Mouse (Mus musculus) liver (tissue): ENCODE results near the gene Eya2.

Source experiments
- DNase-seq: peaks from one replicate; pipeline ENCODE4 v3.0.0-alpha.2; 2020; ENCODE audit warnings: mixed read lengths

Gene Eya2

DNA sequence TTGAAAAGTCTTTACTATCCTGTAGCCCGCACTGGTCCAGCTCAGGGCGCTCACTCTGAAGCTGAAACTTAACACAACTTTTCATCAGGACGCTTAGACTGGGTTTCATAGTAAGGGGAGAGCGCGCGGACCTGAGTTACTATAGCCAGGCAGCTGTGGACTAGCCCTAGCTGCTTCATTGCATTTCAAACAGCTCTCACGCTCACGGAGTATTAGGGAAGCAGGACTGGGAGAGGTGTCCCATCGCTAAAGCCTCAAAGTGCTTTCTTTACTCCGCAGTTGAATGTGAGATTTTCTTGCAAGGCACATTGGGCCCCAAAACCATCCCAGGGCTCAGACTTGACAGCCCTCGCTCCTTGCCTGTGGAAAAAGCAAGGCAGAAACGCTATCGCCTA is 841 bp downstream of the Eya2 start:
- DNase-seq = no peak

DNA sequence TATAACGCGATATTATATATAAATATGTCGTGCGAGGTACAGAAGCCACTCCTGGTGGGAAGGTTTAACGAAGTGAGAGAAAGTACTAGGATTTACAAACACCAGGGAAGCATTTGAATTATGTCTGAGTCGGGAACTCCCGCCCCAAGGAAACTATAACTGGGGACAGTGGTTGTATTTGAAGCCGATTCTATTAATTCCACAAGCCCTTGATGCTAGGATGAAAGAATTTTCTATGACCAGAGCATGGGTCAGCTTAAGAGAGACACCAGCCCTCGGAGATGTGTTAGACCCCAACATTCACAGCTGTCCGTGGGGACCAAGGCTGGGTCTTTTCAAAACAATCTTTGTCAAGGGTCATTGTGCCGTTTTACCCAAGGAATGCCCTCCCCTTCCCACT is 1.3 kb downstream of the Eya2 start:
- no peak for DNase-seq

DNA sequence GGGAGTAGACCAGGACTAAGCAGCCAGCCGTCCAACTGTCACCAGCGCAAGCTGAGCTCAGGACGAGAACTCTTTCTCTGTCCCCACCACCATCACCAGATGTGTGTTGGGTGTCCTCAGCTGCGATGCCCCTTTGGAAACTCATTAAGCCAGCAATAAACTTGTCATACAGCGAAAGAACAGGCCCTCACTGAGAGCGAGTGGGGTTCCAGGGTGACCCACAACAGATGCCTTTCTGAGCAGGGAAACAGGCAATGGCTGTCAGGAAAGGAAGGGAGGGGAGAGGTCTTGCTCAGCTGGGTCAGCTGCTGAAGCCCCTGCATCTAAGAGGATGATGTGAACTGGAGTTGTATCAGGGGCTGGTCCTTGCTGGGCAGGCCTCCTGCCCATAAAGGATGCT is 2.7 kb downstream of the Eya2 start:
- DNase-seq = no peak

- DNase-seq = no peak
Measured at GRCm38 (mm10) chr2:165598139-165598538, 3.3 kb downstream of the Eya2 start.

DNA sequence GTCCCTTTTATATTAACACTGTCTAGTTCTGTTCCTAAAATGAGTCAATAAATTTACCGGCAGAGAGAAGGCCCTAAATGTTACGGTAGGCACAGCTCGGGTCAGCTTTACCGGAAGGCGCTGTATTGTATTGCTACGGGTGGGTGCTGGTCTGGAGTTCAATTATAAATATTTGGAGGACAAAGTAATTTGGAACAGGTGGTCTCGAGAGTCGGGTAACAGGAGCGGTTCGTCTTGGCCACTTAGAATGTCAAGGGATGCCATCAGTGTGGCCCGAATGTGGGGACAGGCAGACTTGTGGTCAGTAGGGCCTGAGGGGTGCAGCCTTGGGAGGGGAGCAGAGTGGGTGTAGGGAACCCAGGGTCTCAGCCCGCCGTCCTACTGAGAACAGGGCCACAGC is 4.7 kb downstream of the Eya2 start:
- no peak for DNase-seq

GRCm38 (mm10) chr2:165600926-165601325 is 6.1 kb downstream of the Eya2 start:
- no peak for DNase-seq

DNA sequence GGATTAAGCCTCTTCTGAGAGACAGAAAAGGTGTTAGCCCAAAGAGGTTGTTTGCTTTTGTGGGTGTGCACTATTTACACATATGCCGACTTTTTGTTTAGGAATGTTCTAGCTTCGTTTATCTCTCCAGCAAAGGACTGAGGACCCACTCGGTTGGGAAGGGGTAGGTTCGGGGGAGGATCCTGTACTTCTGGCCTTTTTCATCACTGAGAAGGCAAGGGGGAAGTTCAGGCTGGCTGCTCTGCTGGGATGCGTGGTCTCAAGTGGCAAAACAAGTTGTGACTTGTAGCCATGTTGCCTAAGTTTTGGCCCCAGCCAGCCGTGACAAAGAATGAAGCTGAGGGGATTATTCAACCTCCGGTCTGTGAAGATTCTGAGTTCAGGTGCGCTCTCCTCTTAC is 6.8 kb downstream of the Eya2 start:
- no peak for DNase-seq

DNA sequence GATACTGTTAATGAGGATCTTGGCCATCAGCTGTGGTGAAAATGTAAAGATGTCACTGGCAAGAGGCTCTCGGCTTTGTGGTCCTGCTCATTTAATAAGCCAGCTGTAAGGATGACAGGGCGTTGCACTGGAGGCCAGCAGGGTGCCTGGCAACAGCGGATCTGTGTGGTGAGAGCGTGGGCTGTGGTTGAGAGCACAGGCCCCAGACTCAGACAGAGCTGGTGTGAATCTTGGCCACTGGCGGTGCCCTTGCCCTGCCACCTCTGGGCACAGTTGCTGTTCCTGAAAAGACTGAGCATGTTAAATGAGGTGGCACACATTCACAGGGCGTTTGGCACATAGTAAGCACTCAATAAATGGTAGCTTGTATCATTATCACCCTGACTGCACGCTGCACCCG is 8.9 kb downstream of the Eya2 start:
- no peak for DNase-seq

DNA sequence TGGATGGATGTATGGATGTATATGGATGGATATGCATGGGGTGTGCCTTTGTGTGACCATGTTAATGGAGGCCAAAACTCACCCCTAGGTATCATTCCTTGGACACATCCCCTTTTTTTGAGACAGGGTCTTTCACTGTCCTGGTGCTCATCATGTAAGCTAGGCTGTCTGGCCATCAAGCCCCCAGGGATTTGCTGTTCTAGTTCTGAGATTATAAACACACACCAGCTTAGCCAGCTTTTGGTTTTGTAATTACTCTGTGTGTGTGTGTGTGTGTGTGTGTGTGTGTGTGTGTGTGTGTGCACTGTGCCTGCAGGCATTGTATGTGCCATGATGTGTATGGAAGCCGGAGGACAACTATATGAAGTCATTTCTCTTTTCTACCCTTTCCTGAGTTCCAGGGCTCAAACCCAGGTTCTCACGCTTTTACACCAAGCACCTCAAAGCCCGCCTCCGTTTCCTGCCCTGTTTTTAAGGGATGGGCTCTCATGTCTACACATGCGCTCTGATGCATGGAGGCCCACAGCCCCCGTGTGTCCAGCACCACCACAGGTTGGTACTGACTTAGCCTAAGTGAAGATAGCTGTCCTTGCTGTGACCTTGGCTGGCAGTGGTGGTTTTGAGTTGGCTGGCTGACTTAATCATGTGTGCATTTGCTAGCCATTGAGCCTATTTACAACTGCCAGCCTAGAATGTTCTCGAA is 16.9 kb downstream of the Eya2 start:
- no peak for DNase-seq

GRCm38 (mm10) chr2:165613741-165614339 is 19.0 kb downstream of the Eya2 start:
- no peak for DNase-seq

DNA sequence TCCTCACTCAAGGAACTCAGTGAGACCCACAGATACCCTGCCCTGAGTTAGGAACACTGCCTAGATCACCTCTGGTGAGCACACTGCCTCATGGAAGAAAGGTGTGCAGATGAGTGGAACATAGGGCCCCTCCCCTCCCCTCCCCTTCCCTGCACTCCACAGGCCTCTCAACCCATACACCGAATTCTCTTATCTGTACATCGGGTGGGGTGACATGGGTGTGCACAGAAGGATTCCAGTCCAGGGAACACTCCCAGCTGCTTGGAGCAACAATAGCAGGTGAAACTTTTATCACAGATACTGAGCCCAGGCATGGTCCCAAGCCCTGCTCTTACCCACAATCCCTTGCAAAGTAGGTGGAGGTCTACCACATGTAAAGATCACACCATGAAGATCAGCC is 26.7 kb downstream of the Eya2 start:
- no peak for DNase-seq

DNA sequence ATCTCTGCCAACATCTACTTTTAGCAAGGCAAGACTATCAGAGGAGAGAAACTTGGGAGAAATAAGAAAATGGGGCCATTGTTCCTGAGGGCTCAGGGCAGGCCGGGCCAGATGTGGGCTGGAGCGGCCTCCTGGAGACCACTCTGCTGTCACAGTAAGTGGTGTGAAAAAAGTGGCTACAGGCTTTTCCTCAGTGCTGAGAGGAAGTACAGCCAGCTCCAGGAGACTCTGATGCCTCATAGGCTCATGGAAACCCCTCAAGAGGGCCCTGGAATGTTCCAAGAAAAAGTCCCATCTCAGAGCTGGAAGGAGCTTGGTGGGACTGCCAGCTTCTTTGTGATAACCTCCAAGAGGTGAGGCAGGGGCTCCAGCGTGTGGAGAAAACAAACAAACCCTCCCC is 27.8 kb downstream of the Eya2 start:
- no peak for DNase-seq

GRCm38 (mm10) chr2:165626826-165627225 is 32.0 kb downstream of the Eya2 start:
- no peak for DNase-seq

DNA sequence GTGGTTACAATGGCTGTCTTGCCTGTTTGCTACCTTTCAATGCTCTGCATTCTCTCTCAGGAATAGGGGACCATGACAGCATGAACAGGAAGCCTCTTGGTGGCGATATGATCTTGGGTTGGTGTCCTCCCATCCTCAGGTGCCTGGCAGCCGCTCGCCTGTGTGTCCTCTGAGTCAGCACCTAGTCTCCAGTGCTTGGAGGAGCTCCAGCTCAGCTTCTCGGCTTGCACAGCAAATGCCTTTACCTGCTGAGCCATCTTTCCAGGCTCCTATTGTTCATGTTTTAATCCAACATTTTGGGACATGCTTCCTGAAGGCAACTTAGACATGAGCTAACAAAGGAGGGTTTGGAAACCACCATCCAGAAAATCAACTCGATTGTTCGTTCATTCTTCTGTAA is 33.1 kb downstream of the Eya2 start:
- no peak for DNase-seq

GRCm38 (mm10) chr2:165629900-165630299 is 35.1 kb downstream of the Eya2 start:
- DNase-seq = no peak

DNA sequence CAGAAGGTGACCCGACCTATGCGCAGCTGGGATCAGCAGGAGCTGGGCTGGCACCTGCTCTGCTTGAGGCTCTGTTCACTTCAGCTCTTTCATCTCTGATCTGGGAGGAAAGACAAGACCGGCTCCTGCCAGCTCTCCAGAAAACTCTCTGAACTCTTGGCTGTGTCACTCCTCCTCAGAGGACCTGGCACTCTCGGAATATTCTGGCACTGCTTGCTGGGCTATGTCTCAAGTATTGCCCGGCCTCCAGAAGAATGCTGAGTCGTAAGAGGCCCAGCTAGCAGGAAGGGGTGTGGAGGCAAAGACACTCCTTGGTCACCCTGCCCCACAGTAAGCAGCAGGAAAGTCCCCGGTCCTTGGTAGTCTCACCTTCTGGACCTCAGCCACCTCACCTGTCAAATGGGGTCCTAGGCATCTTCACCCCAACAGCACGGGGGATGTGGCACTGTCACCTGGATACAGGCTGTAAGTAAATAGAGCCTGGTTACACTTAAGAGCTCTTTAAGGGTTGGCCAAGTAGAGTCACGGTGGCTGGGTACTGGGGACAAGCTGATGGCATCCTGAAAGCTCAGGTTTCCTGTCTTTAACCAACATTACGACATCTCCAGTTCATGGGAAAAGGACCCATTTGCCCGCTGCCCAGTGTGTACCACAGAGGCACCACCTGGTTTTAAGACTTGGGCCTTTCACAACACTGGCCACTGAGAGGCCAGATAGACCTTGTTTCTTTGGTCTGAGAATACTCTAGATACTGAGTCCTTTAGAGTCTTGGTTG is 38.4 kb downstream of the Eya2 start:
- no peak for DNase-seq

DNA sequence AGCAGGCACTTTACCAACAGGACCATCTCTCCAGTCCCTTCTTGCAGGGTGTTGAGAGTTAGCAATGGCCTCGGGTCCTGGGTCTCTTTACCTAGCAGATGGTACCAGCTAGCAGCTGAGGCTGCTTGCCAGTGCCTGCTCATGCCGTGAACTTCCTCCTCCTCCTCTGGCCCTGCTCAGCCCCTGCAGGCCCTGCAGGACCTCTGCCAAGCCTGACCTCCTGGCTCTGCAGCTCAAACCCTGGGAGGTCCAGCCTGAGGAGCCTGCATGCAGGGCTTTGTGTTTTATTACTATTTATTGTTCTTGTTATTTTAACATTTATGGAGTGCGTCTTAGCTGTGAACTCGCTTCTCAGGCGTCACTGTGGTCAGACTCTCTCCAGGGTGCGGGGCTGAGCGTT is 39.6 kb downstream of the Eya2 start:
- no peak for DNase-seq

DNA sequence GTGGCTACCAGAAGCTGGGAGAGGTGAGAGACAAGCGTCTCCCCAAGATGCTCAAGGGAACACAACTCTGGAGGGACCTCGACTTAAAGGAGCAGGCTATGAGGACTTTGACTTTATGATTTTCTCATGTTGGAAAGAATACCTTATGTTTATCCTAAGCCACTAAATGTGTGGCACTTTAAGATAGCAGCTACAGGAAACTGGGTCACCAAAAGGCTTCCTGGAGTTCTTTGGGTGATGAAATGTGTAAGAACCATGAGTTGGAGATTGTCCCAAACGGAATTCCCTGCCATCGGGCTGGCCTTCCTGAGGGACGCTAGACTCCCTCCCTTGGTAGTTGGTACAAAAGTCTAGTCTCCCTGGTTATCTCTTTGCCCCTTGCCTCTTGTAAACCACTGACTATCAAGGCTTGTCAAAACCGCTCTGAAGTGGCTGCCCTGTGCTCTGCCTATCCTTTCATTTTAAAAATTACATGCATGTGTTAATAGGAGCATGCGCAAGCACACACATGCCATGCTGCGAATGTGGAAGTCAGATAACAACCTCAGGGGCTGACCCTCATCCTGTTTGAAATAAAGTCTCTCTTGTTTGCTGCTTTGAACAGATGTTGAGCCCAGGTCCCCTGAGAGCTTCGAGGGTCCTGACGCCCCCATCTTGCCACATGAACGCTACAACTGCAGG is 44.4 kb downstream of the Eya2 start:
- peak; percentile 27 for DNase-seq

DNA sequence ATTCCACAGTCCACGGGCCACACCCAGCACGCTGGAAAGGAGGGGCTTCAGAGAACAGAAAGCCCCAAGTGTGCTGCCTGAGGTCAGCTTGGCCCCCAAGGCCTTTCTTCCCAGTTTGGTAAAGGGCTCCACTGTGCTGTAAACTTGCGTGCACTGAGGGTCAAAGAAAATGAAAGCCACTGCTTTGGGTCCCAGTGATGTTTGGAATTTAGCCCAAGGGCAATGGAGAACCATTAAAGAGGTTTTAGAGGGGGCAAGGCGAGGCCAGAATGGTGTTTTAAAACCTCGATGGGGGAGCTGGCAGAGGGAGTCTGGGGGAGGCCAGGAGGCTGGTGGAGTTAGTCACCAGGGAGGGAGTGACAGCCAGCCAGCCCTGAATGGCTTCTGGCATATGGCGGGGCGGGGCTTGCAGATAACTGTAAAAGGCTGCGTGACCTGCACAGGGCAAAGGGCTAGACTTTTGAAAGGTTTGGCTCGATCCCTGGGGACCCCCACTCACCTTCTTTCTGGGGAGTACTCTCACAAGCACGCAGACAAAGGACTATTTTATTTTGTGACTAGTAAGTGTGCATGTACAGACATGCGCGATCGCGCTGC is 47.2 kb downstream of the Eya2 start:
- DNase-seq = peak; percentile 76

GRCm38 (mm10) chr2:165643596-165643995 is 48.8 kb downstream of the Eya2 start:
- DNase-seq = no peak

DNA sequence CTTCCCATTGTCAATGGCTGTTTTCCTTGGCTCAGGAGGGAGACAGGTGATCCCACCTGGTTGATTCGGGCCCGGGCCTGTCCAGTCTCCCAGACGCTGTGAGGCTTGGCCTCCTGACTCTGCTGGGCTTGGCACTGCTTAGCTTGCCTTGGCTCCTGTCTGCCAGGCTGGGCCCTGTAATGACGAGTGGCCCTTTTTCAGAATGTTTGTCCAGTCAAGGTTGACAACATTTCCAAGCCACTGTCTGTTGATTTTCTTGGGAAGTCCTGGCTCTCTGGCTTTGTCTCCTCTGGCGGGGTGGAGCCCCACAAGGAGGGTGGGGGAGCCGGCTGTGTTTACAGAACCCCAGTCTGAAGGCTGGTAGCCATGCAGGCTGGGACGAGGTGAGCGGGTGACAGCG is 49.2 kb downstream of the Eya2 start:
- DNase-seq = no peak

- no peak for DNase-seq
Measured at GRCm38 (mm10) chr2:165651031-165651430, 56.2 kb downstream of the Eya2 start.

DNA sequence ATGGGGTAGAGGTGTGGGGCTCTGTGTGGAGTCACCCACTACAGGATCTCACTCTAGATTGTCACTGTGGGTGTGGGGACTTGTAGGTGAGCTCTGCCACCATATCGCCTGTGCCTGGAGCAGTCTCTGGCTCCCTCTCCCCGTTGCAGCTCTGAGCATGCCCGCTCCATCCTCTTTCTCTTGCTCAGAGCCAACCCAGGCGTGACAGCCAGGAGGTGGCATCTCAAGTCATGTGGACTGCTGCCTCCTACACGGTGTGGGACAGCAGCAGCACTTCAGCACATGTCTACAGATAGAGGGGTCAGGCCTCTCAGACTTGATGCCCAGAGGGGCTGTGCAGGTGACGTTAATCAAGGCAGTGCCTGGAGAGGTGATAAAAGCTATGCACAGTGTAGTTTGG is 57.4 kb downstream of the Eya2 start:
- DNase-seq = no peak
